Mouse (Mus musculus): ENCODE measurements at regions not wholly inside any gene's neighbourhood (a gene's known extent, or its start where the extent isn't known, plus 50 kb on each side); places are given as distances from the start of the nearest gene placed in this dataset.

DNA sequence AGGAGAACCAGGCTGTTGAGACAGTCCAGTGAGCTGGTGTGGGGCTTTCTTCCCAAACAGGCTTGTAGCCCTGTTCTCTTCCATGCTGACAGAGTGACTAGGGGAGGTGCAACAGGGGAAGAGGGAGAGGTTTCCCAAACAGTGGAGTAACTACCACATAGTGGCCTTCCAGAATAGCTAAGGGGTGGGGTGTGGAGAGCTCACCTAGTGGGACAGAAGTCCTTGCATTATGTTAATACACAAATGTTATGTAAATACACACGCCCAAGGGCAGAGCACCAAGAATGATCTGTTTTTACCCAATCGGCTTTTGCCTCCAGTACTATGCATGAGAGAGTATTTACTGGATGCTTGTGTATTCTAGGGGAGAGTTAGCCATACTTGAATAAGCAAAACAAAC lies 226.6 kb upstream of the Hs6st1 start:
- DNase-seq, result no peak

DNA sequence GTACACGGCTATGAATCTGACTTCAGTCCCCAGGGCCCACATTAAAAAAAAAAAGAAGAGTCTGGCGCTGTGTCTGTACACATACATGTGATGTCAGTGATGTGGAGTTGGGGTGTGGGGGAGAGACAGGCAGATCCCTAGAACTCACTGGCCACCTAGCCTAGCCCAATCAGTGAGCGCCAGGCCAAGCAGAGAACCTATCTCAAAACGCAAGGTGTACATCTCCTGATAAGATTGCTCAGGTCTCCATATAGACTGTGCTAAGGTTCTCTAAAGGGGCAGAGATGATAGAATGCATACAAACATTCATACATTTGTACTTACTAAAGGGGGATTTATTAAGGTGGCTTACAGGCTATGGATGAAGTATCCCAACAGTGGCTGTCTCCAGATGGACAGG lies 225.5 kb upstream of the Hs6st1 start:
- DNase-seq, result no peak

DNA sequence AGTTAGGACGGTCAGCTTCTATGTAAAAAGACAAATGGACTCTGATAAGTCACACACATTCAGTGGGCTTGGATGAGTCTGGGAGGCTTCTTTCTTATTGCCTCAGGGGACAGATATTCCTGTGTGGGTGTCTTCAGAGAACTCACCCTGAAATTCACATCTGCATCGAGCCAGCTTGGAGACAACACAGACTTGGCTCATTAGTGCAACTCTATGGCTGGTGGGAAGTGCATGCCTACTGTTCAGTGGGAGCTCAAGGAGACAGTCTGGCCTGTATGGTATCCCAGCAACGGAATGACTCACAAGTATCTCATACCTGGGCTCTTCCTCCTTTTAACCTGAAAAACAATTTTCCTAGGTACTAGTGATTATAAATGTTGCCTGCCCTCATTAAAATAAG lies 224.6 kb upstream of the Hs6st1 start:
- DNase-seq, result no peak

DNA sequence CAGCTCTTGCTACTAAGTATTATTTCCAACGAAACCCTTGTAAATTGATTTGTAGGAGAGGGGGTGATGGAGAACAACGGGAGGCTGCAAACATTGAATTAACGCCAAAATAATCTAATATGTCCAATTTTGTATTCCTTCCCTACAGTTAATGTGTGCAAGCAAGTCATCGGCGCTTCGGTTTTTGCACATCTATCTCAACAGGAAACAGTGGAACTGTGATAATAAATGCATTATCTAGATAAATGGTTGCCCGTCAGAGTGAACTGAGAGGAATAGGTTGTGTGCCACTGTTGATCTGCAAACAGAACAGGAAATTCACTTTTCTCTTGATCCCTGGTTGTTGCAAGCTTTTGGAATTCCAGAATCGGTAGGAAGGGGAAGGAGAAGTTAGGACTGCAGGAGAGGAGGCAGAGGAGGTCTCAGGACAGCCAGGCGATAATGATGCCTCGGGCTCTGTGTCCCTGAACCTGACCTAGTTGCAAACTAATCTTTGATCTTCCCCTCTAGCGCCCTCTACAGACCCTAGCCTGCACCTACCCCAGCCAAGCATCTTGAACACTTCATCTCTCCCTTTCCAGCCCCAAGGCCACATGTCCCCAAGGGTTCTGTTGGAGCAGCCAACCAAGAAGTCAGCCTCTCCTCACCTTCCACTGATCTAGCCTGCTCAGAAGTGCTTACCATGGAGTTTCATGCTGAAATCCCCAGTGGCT lies 221.8 kb upstream of the Hs6st1 start:
- peak; percentile 29 to 58 for DNase-seq

DNA sequence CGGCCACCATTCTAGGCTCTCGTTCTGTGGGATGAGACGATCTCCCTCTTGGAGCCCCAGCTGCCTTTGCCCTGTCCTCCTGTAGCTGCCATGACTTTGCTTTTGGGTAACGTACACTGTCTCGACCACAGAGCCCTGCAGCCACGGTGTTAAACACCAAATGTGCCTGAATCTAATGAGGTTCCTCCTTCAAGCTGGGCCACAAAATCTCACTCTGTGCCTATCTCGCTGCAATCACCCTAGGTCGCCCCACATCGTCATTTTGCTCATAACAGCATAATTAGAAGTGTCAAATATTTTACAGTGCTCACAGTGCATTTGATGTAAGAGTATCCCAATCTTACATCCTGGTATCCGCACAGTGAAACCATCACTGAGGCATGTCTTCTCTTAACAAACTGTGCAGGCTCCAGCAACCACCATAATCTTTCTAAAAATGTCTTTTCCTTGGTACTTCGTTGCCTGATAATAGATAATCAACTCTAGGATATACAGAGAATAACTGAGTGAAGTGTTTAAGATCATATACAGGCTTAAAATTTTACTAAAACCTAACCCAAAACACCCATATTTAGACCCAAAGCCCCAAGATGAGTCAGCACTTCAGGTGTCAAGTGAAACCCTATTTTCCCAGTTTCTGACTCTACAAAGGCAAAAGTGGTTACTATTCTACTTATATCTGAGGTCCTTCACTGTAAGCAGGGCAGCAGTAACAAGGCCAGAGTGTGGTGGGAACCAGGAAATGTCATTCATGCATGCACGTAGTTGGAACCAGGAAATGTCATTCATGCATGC lies 219.8 kb upstream of the Hs6st1 start:
- DNase-seq, result no peak

DNA sequence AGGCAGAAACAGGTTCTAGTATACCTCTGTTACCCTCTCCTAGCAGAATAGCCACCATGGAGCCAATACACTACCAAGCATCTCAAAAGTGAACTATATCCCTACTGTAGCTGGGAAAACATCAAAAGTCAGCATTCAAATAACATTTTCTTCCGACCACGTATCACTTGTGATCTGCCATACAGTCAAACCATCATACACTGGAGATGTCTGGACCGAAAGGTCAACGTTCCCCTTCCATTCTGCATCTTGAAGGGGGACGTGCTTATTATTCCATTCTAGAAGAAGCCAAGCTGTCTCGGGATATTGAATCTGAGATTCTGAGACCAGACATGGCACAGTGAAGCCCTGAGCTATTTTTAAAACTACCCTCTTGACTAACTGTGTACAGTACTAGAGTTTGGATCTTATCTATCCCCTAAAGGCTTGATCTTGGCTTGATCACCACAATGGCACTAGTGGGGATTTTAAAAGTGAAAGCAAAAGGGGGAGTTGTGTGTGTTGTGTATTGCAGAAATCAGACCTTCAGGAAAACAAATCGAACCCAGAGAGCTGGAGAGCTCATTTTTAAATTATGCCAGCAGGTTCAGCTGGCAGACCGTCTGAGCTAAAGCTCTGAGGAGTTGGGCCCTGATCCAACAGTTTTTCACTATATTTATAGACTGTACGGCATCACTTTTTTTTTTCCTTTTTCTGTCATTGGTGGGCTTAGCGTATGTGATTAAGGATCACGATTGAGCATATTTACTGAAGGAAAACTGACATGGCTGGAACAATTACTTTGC lies 218.6 kb upstream of the Hs6st1 start:
- DNase-seq, result no peak

DNA sequence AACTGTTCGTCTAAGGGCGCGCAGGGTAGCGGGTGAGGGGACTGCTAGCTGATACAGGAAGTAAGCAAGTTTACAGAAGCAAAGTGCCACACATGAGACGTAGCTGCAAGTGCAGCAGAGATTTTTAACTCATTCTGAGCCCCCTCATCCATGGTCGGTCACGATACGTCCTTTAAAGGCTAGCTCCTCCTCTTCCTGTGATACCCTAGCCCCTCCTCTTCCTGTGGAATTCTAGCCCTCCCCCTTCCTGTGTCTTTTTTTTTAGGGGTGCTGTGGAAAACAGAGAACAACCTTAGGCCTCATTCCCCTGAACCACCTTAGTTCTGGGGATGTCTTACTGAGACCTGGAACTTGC lies 218.0 kb upstream of the Hs6st1 start:
- DNase-seq, result no peak

DNA sequence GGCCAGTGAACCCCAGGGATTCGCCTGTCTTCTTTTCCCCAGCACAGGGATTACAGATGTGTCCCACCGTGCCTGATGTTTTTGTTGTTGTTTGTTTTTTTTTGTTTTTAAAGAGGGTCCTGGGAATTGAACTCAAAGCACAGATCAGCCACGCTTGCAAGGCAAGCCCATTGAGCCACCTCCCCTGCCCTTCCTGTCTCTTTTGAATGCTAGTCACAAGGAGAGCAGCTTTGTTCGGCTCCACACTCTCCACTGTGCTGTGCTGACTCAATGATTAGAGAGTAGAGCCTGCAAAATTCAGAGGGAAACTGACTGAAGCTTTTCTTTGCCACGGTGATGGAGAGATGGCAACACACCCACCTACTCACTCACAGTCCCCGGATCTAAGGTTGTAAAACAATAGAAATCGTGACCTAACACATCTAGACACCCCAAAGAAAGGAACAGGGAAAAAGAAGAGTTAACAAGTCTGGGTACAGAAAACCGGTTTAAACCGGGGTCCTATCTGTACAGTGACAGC lies 217.6 kb upstream of the Hs6st1 start:
- no peak for DNase-seq

DNA sequence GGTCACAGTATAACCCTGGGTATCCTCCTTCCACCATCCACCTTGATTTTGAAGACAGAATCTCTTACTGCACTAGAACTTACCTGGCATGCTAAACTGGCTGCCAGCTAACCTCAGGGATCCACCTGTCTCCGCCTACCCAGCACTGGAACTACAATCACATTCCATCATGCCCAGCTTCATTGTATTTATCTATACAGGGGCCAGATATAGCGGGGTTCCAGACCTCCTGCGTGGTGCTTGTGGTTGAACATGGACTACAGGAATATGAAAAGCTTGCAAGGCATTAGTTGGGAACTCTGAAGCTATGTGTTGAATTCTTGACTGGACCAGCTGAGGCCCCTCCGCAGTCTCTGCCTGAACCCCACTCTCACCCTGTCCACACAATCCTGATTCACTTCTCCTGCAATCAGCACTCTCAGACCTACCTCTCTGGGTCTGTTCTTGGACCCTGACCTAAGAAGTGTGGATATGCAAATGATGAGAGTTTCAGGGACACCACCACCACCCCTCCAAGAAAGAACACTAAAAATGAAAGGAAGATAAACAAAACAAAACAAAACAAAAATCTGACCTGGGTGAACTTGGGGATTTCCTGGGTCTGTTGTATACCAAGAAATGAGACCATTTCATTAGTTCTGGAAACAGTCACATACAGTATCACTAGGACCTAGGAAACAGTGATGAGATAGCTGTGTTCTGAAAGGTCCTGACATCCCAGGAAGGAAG lies 216.4 kb upstream of the Hs6st1 start:
- DNase-seq, result no peak

DNA sequence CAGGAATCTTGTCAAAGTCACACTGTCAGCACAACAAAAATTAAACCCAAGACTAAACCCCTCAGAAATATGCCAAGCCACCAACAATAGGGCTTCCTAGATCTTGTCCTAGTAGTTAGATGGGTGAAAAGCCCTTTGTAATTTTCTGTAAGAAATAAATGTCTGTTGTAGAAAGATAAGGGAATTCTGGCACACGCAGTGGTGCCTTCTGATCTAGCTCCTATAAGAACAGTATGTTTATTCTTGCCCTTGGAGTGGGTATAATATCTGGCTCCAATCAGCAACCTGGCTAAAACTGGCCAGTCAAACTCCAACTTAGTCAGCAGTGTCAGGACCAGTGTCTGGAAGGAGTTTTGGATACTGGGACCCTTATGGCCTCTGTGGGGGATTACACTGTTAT lies 215.2 kb upstream of the Hs6st1 start:
- DNase-seq, result no peak

DNA sequence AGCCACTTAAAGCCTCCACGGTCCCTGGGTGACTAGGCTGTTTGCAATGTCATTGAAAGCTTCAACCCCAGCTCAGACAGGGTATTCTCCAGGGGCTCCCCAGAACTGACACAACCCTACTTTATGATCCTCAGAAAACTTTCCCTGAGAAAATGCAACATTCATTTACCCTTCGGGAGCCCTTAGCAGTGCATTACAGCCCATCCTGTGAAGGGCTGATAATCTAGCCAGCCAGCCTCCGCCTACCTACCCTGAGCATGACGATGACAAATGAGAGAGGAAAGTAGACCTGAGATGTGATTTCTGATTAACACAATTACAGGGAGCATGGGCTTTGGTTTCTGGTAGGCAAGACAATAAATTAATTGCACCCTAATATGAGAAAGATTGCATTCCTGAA lies 212.6 kb upstream of the Hs6st1 start:
- DNase-seq, result no peak

DNA sequence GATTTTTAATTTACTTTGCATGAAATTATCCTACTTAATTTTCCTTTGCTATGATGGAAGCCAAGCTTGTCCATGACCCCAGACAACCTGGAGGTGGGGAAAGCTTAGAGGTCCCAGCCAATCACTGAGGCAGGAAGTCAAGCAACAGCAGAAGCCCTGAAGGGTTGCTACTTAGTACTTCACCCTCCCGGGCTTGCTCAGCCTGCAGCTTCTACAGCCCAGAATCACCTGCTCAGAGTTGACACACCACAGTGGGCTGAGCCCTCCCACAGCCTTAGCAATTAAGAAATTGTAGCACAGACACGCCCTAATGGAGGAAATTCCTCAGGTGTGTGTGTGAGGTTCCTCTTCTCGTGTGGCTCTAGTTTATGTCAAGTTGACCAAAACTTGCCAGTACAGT lies 209.9 kb upstream of the Hs6st1 start:
- DNase-seq, result peak; percentile 28 to 33

DNA sequence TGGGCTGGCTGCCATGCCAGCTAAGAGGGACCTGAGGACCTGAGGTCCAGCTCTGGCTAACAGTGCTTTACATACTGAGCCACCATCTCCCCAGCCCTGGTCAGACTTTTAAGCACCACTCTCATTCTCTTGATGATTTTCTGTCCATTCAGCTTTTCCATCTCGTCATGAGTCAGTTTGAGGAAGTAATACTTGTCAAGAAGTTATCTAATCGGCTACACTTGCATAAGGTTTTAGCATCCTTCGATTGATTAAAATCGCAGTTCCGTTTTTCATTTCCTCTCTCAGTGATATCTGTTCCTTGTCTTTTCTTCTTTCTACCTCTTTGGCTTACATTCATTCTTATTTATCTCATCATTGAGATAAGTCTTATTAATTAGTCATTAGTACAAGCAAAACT lies 207.4 kb upstream of the Hs6st1 start:
- no peak for DNase-seq

DNA sequence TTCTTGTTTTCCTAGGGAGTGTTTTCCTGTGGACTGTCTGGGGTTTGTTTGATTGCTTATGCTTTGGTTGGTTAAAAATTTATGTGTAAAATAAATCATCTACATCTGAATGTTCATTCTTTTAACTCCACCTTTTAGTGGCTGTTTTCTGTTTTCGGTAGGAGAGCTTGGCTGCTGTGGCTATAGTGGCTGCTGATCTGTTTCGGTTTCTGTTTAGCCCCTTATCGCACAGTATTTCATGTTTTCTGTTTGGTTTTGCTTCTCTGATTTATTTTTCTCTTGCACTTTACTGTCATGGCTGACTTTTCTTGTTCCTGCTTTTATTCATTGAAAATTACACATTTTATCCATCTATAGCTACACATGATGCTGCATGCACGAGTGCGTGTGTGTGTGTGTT lies 206.0 kb upstream of the Hs6st1 start:
- no peak for DNase-seq

DNA sequence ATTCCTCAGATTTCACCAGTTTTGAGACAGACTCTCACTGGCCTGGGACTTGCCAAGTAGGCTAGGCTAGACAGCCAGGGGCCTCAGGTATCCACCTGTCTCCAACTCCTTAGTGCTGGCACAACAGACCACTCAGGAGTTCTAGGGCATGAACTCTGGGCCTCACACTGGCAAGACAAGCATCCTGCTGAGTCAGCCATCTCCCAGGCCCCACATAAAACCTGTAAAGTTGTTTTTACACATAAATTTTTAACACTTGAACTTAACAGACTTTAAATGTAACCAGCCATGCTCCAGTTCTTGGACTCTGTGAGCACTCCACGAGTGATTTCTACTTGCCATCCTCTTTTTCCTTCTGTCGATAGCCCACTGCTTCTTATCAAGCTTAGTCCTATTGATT lies 205.5 kb upstream of the Hs6st1 start:
- no peak for DNase-seq

DNA sequence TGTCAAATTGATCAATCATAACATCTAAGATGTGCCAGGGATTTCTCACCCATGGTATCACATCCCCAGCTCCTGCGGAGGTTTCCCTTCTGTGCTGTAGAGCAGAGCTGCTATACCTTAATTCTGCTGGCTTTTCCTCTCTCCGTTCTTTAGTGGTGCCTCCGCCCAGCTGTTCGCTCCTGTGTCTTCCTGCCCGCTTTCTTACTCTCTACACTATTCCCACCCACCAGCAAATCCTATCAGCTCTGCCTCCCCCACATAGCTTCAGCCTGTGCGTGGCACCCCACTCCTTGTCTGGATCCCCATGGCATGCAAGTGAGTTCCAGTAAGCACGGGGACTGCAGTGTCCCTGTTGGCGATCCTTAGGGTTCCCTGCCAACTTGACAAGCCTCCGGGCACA lies 204.0 kb upstream of the Hs6st1 start:
- no peak for DNase-seq

DNA sequence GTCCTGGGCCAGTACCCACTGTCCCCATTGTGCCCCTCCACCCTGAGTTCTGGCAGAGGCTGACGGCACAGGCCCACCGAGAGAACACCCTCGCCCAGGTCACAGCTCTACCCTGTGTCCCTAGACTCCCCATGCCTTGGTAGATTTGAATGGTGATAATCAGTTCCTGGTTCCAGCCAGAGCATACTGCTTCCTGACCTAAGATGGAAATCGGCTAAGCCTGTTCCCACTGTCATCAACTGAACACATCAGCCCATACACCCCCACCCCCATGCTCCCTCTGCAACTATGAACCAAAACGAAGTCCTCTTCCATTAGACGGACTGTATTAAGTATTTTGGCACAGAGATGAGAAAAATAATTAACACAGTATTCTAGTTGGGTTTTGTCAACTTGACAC lies 202.9 kb upstream of the Hs6st1 start:
- no peak for DNase-seq

DNA sequence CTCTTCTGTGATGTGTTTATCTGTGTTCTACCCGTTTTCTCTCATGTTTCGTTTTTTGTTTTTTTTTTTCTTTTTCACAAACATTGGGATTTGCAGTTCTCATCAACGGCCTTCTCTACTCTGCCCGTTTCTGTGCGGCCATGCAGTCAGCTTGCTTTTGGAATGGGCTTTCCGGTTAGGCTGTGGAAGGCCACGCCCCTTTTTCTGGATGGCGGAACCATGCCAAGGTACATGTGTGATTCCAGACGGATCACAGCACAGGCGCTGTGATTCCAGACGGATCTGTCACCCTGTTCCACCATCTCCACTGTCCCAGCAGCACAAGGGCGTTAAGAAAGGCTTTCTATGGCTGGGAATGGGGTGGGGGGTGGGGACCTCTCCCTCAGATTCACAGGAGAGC lies 201.6 kb upstream of the Hs6st1 start:
- no peak for DNase-seq

DNA sequence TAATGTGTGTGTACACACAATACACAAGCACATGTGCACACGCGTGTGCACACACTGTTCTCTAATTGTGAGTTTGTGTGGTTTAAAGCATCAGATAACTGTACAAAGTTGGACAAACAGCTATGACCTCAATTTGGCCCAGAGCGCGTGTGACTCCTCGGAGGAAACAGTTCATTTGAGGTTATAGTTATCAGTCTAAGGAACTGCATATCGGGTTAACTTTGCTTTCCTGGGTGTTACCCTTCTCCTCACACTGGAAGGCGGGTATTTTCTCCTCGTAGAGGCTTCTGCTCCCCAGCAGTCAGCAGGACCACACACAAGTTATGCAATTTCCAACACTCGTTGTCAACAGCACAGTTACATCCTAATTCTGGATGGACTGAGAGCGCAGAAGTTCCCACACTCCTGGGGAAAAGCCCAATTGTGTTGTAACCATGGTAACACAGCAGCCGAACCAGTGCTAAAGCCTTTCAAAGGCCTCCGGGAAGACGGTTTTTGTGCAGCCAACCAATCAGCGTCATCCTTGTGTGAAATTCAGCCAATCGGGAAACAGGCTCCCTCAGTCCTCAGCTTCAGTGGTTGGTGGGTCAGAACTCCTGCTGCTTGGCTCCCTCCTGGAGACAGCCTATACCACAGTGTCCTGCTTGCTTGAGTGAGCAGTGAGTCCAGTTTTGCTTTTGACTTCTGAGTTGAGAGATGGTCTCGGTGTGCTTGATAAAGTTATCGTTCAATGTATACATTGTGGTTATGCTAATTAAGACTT lies 198.6 kb upstream of the Hs6st1 start:
- peak in 1 of 2 experiments; percentile 35 for DNase-seq

DNA sequence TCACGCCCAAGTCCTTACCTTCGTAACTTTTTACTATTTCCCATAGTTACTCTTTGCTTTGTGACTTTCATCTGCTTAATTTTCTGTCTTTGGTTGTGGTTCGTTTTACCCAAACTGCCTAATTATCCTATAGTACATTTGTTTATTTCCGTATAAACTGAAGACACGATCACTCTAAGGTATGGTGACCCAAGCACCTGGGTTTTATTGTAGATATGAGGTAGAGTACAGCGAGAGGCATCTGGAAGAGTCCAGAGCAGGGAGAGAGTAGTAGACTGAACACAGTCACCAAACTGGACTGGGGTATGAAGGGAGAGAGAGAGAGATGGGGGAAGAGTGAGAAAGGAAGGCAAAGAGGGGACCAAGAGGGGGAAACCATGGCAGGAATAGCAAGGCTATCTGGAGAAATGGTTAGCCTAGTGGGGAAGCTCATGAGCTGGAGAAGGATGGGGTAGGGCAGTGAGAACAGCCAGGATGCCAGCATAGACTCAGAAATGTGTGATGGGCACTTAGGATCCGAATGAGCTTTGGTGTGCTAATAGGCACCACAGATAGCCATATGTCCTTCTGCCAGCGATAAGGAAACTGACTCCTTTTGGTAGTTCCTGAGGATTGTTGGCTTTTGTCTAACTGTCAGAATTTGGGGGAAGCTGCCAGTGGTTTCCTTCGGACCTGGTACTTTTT lies 197.9 kb upstream of the Hs6st1 start:
- no peak for DNase-seq

DNA sequence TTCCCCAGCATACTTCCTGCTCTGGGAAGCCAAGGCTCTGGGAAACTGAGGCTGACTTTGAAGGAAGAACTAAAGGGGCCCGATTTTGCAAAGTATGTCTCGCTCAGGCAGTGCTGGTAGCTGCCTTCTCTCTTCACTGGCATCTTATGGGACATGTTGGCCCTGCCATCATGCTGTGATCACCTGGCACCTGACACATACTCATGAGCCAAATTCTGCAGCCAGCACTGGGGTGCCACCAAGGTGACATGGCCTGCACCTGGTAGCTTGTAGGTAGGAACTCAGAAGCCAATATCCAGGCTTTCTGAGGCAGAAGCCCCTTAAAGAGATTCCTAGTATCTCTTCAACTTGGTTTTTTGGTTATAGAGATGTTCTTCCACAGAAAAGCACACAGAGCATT lies 195.2 kb upstream of the Hs6st1 start:
- no peak for DNase-seq

All from kidney, adult 8-10 months (tissue).